Mouse (Mus musculus) adrenal gland, postnatal 10 days (tissue): ENCODE results near the gene Casp7. TPM values are rescaled to one million over a fixed set of nuclear protein-coding genes. Genes with fewer than 3 reads are reported as not detected.
"Not testable (repeated sequence)": the region's sequence is repeated elsewhere in the genome, so short reads cannot be mapped to it uniquely, and the experiment has no call there.

ENCODE experiments used
- DNase-seq: peaks from one replicate; pipeline ENCODE4 v3.0.0; 2021; ENCODE audit warnings: mixed read lengths
- total RNA-seq, 2 experiments: library from RNA; stranded (reverse); gene quantifications; 2 replicates each; pipeline ENCODE4 v1.2.3; 2021

Gene Casp7
- total RNA-seq, 2 experiments from 2014 or later: 16.7 to 21.5 TPM

- no peak for DNase-seq
Observed at GRCm38 (mm10) chr19:56385546-56385945, 11.4 kb upstream of the Casp7 start.

GRCm38 (mm10) chr19:56386095-56386494 is 10.8 kb upstream of the Casp7 start:
- no peak for DNase-seq

GRCm38 (mm10) chr19:56387726-56388302 is 9.1 kb upstream of the Casp7 start:
- no peak for DNase-seq

GRCm38 (mm10) chr19:56389176-56389575 is 7.8 kb upstream of the Casp7 start:
- no peak for DNase-seq

GRCm38 (mm10) chr19:56389879-56390278 is 7.0 kb upstream of the Casp7 start, which contains the start of gene Nrap:
Gene Nrap, minus strand, starts transcription at chr19:56390037.
- no peak for DNase-seq

- DNase-seq: no peak
Observed at GRCm38 (mm10) chr19:56391307-56392046, 5.5 kb upstream of the Casp7 start.

- DNase-seq: no peak
Observed at GRCm38 (mm10) chr19:56393311-56393866, 3.5 kb upstream of the Casp7 start.

- no peak for DNase-seq
Observed at GRCm38 (mm10) chr19:56395183-56395935, 1.6 kb upstream of the Casp7 start.

- DNase-seq: no peak
Observed at GRCm38 (mm10) chr19:56396227-56396626, 702 bp upstream of the Casp7 start.

- no peak for DNase-seq
Observed at GRCm38 (mm10) chr19:56397663-56398527, 966 bp downstream of the Casp7 start.

- DNase-seq: no peak
Observed at GRCm38 (mm10) chr19:56398528-56398795, 1.5 kb downstream of the Casp7 start.

- peak; percentile 85 for DNase-seq
Observed at GRCm38 (mm10) chr19:56400200-56400599, 3.3 kb downstream of the Casp7 start.

- no peak for DNase-seq
Observed at GRCm38 (mm10) chr19:56401864-56402263, 4.9 kb downstream of the Casp7 start.

- no peak for DNase-seq
Observed at GRCm38 (mm10) chr19:56405824-56406223, 8.9 kb downstream of the Casp7 start.

GRCm38 (mm10) chr19:56406581-56406980 is 9.7 kb downstream of the Casp7 start:
- no peak for DNase-seq

- not testable (repeated sequence) for DNase-seq
Observed at GRCm38 (mm10) chr19:56409884-56410283, 13.0 kb downstream of the Casp7 start.

GRCm38 (mm10) chr19:56418404-56418803 is 21.5 kb downstream of the Casp7 start:
- no peak for DNase-seq

- DNase-seq: no peak
Observed at GRCm38 (mm10) chr19:56419452-56419851, 22.5 kb downstream of the Casp7 start.

- no peak for DNase-seq
Observed at GRCm38 (mm10) chr19:56420345-56420744, 23.4 kb downstream of the Casp7 start.

- DNase-seq: peak; percentile 93
Observed at GRCm38 (mm10) chr19:56422476-56423338, 25.8 kb downstream of the Casp7 start.

GRCm38 (mm10) chr19:56423370-56423769 is 26.4 kb downstream of the Casp7 start:
- DNase-seq: no peak
